Mouse (Mus musculus): Measurements from ENCODE around the gene Ltbp2.

Ltbp2 gene

DNA sequence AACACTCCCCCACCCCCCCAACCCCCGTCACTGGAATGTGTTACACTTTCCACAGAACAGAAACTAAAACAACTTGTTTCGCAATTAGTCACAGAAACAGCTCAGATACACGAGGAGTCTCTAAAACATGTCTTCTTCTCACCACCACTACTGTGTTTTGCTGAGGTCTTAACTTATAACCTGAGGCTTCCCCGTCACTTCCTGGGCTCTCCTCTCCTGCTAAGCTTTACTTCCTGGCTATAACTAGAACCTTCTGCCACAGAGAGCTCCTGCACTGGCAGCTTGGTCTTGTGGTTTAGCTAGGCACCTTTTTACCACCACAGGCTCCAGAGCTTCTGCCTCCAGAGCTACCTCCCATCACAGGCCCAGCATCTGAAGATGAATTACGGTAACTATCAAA lies 113.8 kb downstream of the Ltbp2 start:
- peak; percentile 67 for DNase-seq (ENCODE audit: low read depth, low spot score)

DNA sequence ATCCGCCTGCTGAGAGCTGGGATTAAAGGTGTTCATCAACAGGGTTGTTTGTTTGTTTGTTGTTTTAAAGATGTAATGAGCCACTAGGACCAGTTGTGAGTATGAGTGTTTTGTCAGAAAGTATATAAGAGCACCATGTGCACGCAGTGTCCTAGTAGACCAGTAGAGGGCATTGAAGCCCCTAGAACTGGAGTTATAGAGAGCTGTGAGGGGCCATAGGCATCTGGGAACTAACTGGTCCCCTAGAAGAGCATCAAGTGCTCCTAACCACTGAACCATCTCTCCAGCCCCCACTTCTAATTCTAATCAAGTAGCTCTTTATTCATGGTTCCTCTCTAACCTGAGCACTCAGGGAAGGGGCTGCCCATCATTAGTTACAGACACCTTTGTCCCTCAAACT lies 117.3 kb downstream of the Ltbp2 start:
- peak; percentile 65 for DNase-seq (ENCODE audit: low read depth, low spot score)

DNA sequence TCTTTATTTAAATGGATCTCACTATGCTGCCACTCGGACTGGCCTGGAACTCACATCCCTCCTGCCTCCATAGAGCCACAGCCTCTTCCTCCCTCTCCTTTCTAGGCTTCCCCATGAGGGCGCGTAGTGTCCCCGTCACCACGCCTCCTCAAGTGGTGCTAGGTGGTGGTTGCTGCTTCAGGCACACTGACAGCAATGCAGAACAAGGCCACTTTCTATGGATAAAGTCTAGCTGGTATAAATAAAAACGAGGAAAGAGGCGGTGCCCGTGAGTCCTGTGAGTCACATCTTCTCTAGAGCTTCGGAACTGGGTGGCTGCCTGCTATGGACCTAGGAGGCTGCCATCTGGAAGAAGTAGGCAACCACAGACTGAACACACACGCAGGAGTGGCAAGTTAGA lies 120.3 kb downstream of the Ltbp2 start:
- no peak for DNase-seq (ENCODE audit: low read depth, low spot score)

DNA sequence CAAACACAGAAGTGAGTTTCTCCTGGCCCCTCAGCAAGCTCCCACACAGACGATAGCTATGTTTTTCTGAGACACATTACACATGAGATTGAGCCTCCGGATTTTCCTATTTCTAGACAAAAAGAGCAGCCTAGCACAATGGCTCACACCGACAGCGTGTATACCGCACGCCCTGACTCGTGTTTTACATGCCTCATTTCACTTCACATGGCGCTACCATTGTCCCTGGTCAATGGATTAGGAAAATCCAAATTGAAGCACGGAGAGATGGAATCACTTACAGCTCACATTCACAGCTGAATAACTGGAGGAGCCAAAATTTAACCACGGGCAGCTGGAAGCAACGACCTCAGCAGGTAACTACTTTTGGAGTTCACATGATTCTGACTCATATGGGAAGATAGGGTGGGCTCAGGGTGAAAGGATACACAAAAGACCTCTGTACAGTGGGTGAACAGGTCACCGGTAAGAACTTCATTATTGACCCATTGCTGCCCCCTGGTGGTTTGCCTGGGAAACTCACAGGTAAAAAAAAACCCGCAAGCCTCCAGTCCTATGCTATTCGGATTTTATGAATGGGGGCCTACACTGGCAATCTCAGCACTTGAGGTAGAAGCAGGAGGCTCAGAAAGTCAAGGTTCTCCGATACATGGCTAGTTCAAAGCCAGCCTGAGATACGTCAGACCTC lies 121.2 kb downstream of the Ltbp2 start:
- DNase-seq (ENCODE audit: low read depth, low spot score): peak; percentile 66

DNA sequence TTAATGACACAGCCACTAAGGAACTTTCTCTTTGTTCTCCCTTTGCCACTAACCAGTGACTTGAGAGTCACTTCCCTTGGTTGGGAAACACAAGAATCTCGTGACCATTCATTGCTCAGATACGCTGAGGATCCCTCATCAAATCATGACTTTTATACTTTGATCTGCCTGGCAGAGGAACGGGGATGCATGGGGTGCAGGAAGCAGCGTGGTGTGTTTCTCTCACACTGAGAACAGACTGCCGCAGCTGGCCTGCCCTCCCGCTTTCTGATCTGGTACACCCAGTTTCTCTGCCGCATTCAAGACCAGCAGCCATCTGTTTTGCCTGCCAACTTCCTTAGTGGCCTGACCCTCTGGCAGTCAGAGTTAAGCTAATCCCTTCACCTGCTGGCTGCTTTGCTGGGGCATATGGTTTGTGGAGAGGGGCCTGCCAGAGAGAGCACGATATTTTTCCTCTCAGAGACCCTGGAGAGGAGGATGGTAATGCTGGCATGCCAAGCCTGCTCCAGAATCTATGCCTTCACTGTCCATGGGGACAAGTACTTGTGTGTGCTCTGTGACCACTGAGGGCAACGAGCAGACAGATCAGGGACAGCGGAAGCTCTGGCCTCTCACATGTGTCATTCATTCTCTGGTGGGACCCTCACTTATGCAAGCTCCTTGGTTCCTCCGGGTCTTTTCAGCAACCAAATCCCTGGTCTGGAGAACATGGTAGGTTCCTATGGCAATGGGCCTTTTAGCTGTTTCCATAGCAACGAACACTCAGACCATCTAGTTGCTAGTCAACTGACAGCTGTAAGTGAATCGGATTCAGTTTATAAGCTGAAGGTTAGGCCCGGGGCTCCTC lies 124.0 kb downstream of the Ltbp2 start:
- peak; percentile 27 for DNase-seq (ENCODE audit: low read depth, low spot score)

DNA sequence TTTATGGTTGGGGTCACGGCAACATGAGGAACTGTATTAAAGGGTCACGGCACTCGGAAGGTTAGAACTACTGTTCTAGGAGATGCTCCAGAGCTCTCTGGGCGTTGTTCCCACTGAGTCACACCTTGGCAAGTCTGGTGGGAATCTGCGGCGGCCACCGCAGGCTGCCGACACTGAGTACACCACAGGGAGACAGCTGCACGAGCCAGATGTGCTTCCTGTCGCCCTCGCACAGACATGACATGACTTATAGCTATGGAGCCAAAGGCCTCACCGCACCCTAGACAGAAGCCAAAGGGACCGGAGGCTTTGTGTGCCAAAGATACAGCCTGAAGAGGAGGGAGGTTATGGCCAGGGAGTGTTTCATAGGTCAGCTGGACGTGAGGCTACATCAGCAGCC lies 125.7 kb downstream of the Ltbp2 start:
- no peak for DNase-seq (ENCODE audit: low read depth, low spot score)

DNA sequence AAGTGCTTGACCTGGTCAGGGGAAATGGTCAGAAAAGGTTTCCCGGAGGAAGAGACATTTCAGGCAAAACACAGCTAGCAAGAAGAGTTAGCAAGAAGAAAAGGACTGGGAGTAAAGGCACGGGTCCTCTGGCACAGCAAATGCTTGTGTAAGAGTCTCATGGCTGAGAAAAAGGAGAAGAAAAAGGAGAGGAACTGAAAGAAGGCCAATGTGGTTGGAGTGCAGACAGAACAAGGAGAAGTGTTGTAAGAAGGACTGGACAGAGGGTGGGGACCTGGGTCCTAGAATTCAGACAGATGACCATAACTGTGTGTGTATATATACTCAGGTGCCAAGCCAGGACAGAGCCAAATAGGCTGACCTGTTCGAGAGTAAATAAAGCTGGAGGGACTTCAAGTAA lies 128.2 kb downstream of the Ltbp2 start:
- DNase-seq (ENCODE audit: low read depth, low spot score): peak; percentile 31

DNA sequence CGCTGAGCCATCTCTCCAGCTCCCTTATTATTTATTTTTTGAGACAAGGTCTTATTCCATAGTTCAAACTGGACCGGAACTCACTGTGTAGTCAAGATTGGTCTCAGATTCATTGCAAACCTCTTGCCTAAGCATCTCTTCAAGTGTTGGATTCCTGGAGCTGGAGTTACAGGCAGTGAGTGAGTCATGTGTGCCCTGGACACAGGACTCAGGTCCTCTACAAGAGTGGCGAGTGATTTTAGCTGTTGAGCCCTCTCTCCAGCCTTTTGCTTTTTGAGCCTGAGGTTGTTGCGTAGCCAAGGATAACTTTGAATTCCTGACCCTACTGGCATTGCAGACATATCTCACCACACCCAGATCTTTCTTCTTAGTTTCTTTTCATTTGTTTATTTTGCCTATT lies 130.6 kb downstream of the Ltbp2 start:
- no peak for DNase-seq (ENCODE audit: low read depth, low spot score)

DNA sequence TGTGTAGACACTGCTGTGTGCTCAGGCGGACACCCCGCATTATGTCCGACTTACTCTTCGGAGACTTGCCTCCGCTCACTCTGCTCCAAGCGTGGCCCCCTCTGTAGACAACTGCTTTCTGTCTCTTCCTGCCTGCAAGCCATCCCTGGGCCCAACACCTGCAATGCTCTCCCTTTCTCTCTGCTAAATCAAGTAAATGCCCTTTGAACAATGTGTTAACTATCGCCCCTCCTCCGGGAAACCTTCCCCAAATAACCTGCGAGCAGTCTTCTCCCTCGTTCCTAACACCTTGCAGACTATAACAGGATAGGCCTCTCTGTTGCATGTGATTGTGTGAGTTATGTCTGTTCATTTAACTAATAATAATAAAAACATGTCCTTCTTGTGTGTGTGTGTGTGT lies 132.8 kb downstream of the Ltbp2 start:
- no peak for DNase-seq (ENCODE audit: low read depth, low spot score)

DNA sequence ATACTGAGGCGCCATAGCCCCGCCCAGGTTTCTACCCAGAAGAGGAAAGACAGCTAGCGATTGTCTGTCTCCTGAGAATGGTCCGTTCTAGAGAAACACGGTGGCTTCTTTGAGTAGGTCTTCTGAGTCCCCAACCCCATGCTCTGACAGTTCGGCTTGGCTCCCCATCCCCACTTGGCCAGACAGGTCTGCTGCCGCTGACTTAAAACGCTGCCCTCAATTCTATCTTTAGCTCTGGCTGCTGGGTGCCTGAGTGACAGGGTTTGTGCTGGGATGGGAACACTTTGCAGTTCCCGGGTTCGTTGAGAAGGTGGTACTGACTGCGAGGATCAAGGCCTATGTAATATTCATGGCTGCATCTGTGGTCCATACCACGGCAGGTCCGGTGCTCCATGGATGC lies 143.0 kb downstream of the Ltbp2 start:
- no peak for DNase-seq (ENCODE audit: low read depth, low spot score)

Data from A20 (cell line).